Comparison of ENCODE assay signal across 30 mouse cellular contexts in the genomic region with DNA sequence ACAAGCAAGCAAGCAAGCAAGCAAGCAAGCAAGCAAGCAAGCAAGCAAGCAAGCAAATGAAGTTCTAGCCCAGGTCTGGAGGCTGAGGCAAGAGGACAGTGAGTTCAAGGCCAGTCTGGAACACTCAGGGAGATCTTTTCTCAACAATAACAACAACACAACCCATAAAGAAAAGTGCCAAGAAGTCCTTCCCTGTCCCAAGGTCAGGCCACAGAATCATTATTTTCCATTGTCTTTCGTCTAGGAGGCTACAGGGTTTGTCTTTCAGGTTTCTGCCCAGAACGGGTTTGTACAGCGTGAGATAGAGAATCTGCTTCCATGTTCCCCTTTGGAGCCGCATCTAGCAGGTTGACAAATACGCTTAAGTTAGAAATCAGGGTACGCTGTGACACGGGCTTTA. TPM values are rescaled to one million over a fixed set of nuclear protein-coding genes. Genes with fewer than 3 reads are reported as not detected.
"Had no signal": no experiment of that assay in that cellular context is flagged by ENCODE, and none has a peak within 500 bp of the region (broad histone marks: within the 10 kb centered on the region; RNA-seq: fewer than 3 reads in every experiment).

No protein-coding gene starts in this region.

- H3K9ac ChIP-seq: embryonic facial prominence, embryonic 12.5 days; embryonic facial prominence, embryonic 13.5 days; embryonic facial prominence, embryonic 15.5 days; forebrain, embryonic 12.5 days; forebrain, embryonic 13.5 days; forebrain, embryonic 15.5 days; forebrain, postnatal 0 days had no signal

- ATAC-seq: forebrain, embryonic 13.5 days; forebrain, embryonic 14.5 days; forebrain, embryonic 15.5 days; forebrain, embryonic 16.5 days; forebrain, postnatal 0 days had no signal

- H3K36me3 ChIP-seq: embryonic facial prominence, embryonic 10.5 days; embryonic facial prominence, embryonic 12.5 days; embryonic facial prominence, embryonic 13.5 days; embryonic facial prominence, embryonic 15.5 days; forebrain, embryonic 10.5 days; forebrain, embryonic 12.5 days; forebrain, embryonic 15.5 days; heart, embryonic 10.5 days had no signal

- DNase-seq: cerebellum, postnatal 10 days; cerebellum, postnatal 14 days; cerebellum, postnatal 25 days; cerebellum, postnatal 36 days; embryo, embryonic 11 days; forebrain, postnatal 0 days; gastrocnemius, adult 2 months; gastrocnemius, postnatal 10 days; gastrocnemius, postnatal 14 days; gastrocnemius, postnatal 25 days; gastrocnemius, postnatal 36 days; heart, adult 11 months; heart, adult 18-20 months; heart, adult 2 months had no signal

- H3K4me3 ChIP-seq: embryonic facial prominence, embryonic 10.5 days; embryonic facial prominence, embryonic 12.5 days; embryonic facial prominence, embryonic 13.5 days; embryonic facial prominence, embryonic 15.5 days; erythroblast, embryonic 14.5 days; forebrain, embryonic 10.5 days; forebrain, embryonic 12.5 days; forebrain, embryonic 13.5 days; forebrain, embryonic 15.5 days; gastrocnemius, adult 2 months; heart, adult 2 months; heart, embryonic 10.5 days had no signal

- H3K27me3 ChIP-seq: embryonic facial prominence, embryonic 12.5 days; embryonic facial prominence, embryonic 13.5 days; embryonic facial prominence, embryonic 15.5 days; forebrain, embryonic 13.5 days; forebrain, embryonic 15.5 days had no signal

- H3K4me2 ChIP-seq: embryonic facial prominence, embryonic 12.5 days; embryonic facial prominence, embryonic 13.5 days; embryonic facial prominence, embryonic 15.5 days; forebrain, embryonic 12.5 days; forebrain, embryonic 13.5 days; forebrain, embryonic 15.5 days had no signal

- H3K9me3 ChIP-seq: embryonic facial prominence, embryonic 10.5 days; embryonic facial prominence, embryonic 12.5 days; embryonic facial prominence, embryonic 13.5 days; embryonic facial prominence, embryonic 15.5 days; forebrain, embryonic 10.5 days; forebrain, embryonic 12.5 days; forebrain, embryonic 13.5 days; forebrain, embryonic 15.5 days; heart, embryonic 10.5 days had no signal

- H3K27ac ChIP-seq: embryonic facial prominence, embryonic 10.5 days; embryonic facial prominence, embryonic 12.5 days; embryonic facial prominence, embryonic 13.5 days; embryonic facial prominence, embryonic 15.5 days; forebrain, embryonic 10.5 days; forebrain, embryonic 12.5 days; forebrain, embryonic 13.5 days; forebrain, embryonic 15.5 days; gastrocnemius, adult 2 months; heart, adult 2 months; heart, embryonic 10.5 days had no signal

RNA-seq across cellular contexts. Expression of gene Rbfox2, which starts 43.3 kb away (rescaled TPM):
- polyA plus RNA-seq: erythroblast, embryonic 14.5 days had no signal

RNA-seq across cellular contexts. Expression of gene Apol7a, which starts 48.8 kb away (rescaled TPM):
- total RNA-seq: common myeloid progenitor, adult 5-6 weeks; forebrain, postnatal 0 days; granulocyte monocyte progenitor cell, adult 5-6 weeks had no signal
- polyA plus RNA-seq: embryonic facial prominence, embryonic 10.5 days; embryonic facial prominence, embryonic 11.5 days; embryonic facial prominence, embryonic 12.5 days; embryonic facial prominence, embryonic 13.5 days; erythroblast, embryonic 14.5 days; forebrain, embryonic 10.5 days; forebrain, embryonic 11.5 days; forebrain, embryonic 12.5 days; forebrain, embryonic 13.5 days; forebrain, embryonic 14.5 days; forebrain, embryonic 15.5 days; forebrain, embryonic 16.5 days; forebrain, postnatal 0 days; heart, embryonic 10.5 days had no signal
